Mouse (Mus musculus): Measurements from ENCODE around the gene Vsig10. TPM values are rescaled to one million over a fixed set of nuclear protein-coding genes. Genes with fewer than 3 reads are reported as not detected.
"Not testable (repeated sequence)": the region's sequence is repeated elsewhere in the genome, so short reads cannot be mapped to it uniquely, and the experiment has no call there.

Vsig10 gene
- polyA plus RNA-seq, 1 experiment from 2014 or later = 18.2 TPM

DNA sequence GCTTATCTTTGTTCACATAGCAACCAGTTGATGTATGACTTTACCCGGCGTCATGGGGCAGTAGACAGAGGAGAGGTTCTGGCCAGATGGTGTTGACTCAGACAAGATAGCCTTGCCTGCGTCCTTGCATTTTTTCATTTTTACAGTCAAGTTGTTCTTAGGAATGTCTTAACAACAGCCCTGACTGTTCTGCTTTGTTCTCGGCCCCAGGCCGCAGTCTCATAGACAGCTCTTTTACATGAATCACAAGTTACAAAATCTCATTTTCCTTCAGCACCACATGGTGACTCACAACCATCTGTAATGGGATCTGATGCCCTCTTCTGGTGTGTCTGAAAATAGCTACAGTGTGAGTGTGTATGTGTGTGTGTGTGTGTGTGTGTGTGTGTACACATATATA is 25.6 kb downstream of the Vsig10 start:
- H3K4me1 ChIP-seq (replicated peaks; ENCODE audit: control insufficient read depth, insufficient read depth, low read length); H3K27ac ChIP-seq (ENCODE audit: low read length); H3K9ac ChIP-seq (ENCODE audit: low read length); ATAC-seq (ENCODE audit: low read depth); H3K27me3 ChIP-seq (ENCODE audit: control insufficient read depth, insufficient read depth, low read depth, low read length); H3K9me3 ChIP-seq (ENCODE audit: control insufficient read depth, low read length); H3K4me2 ChIP-seq (ENCODE audit: low read depth, low read length); H3K4me3 ChIP-seq (ENCODE audit: low read length): not testable (repeated sequence)
- WGBS = 83% methylated on average over 5 of the region's 5 CpGs
- H3K36me3 ChIP-seq (ENCODE audit: control insufficient read depth, insufficient read depth, low read length) = peaks cover 12% of the 10 kb centered on the region; the same call in 1 of the 2 replicates

- no peaks in the 10 kb centered on the region for H3K27me3 ChIP-seq (ENCODE audit: control insufficient read depth, insufficient read depth, low read depth, low read length)
- H3K4me3 ChIP-seq (ENCODE audit: low read length) = no peak overlapping the region
- H3K27ac ChIP-seq (ENCODE audit: low read length) = no peak overlapping the region
- WGBS = 72% methylated on average over 5 of the region's 5 CpGs
- no peaks in the 10 kb centered on the region for H3K4me1 ChIP-seq (replicated peaks; ENCODE audit: control insufficient read depth, insufficient read depth, low read length)
- H3K4me2 ChIP-seq (ENCODE audit: low read depth, low read length) = no peak overlapping the region
- H3K9ac ChIP-seq (ENCODE audit: low read length) = no peak overlapping the region
- no peaks in the 10 kb centered on the region for H3K9me3 ChIP-seq (ENCODE audit: control insufficient read depth, low read length)
- peaks cover 7% of the 10 kb centered on the region; the same call in 1 of the 2 replicates for H3K36me3 ChIP-seq (ENCODE audit: control insufficient read depth, insufficient read depth, low read length)
- no peak for ATAC-seq (ENCODE audit: low read depth)
Observed at GRCm38 (mm10) chr5:117345432-117345976, 26.6 kb downstream of the Vsig10 start.

- Histone ChIP-seq H3K27me3 (ENCODE audit: control insufficient read depth, insufficient read depth, low read depth, low read length) (no peaks in the 10 kb centered on the region), H3K4me1 (replicated peaks; ENCODE audit: control insufficient read depth, insufficient read depth, low read length) (no peaks in the 10 kb centered on the region), H3K9me3 (ENCODE audit: control insufficient read depth, low read length) (no peaks in the 10 kb centered on the region), H3K4me2 (ENCODE audit: low read depth, low read length) (no peak overlapping the region), H3K4me3 (ENCODE audit: low read length) (no peak overlapping the region), H3K36me3 (ENCODE audit: control insufficient read depth, insufficient read depth, low read length) (peaks cover 7% of the 10 kb centered on the region; the same call in 1 of the 2 replicates), H3K9ac (ENCODE audit: low read length) (no peak overlapping the region), H3K27ac (ENCODE audit: low read length) (no peak overlapping the region)
- no peak for ATAC-seq (ENCODE audit: low read depth)
- WGBS = 54% methylated on average over 3 of the region's 3 CpGs
Observed at GRCm38 (mm10) chr5:117346281-117346680, 27.4 kb downstream of the Vsig10 start.

DNA sequence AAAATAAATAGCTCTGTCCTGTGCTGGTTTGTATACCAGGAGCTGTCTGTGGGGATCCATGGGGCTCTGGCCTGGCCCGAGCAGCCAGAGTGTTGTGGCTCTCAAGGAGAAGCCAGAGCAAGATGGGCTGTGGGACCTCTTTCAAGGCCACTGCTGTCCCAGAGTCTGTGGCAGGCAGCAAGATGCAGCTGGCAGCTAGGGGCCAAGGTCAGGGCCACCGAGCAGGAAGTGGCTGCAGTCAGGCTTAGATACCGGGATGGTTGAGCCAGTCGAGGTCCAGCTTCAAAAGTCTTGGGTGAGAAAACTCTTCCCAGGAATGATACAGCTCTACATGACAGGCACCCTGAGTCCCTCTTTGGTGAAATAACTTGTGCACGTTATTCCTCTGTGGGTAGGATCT is 28.1 kb downstream of the Vsig10 start:
- 66% methylated on average over 5 of the region's 5 CpGs for WGBS
- Histone ChIP-seq H3K9ac (ENCODE audit: low read length) (no peak overlapping the region), H3K36me3 (ENCODE audit: control insufficient read depth, insufficient read depth, low read length) (peaks cover 9% of the 10 kb centered on the region; the same call in 1 of the 2 replicates), H3K4me3 (ENCODE audit: low read length) (no peak overlapping the region), H3K9me3 (ENCODE audit: control insufficient read depth, low read length) (no peaks in the 10 kb centered on the region), H3K4me1 (replicated peaks; ENCODE audit: control insufficient read depth, insufficient read depth, low read length) (no peaks in the 10 kb centered on the region), H3K27ac (ENCODE audit: low read length) (no peak overlapping the region), H3K4me2 (ENCODE audit: low read depth, low read length) (no peak overlapping the region), H3K27me3 (ENCODE audit: control insufficient read depth, insufficient read depth, low read depth, low read length) (no peaks in the 10 kb centered on the region)
- no peak for ATAC-seq (ENCODE audit: low read depth)

DNA sequence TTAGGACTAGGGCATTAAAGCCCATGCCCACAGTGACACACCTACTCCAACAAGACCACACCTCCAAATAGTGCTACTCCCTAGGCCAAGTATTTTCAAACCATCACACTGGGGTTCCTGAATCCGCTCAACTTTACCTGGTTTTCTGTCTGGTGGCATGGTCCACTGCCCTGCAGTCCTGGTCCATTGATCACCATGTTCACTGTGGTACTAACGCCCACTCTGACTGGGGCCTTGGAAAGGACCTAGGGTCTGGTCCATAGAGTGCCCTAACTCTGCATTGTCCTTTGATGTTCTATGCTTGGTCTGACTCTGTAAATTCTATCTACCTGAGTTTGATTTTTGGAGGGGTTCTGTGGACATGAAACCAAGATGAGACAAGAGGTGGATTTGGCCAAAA is 29.0 kb downstream of the Vsig10 start:
- Histone ChIP-seq H3K36me3 (ENCODE audit: control insufficient read depth, insufficient read depth, low read length) (peaks cover 9% of the 10 kb centered on the region; the same call in 1 of the 2 replicates), H3K4me2 (ENCODE audit: low read depth, low read length) (no peak overlapping the region), H3K4me3 (ENCODE audit: low read length) (no peak overlapping the region), H3K9me3 (ENCODE audit: control insufficient read depth, low read length) (no peaks in the 10 kb centered on the region), H3K27me3 (ENCODE audit: control insufficient read depth, insufficient read depth, low read depth, low read length) (no peaks in the 10 kb centered on the region), H3K27ac (ENCODE audit: low read length) (no peak overlapping the region), H3K4me1 (replicated peaks; ENCODE audit: control insufficient read depth, insufficient read depth, low read length) (no peaks in the 10 kb centered on the region), H3K9ac (ENCODE audit: low read length) (no peak overlapping the region)
- WGBS = 95% methylated on average over 2 of the region's 2 CpGs
- ATAC-seq (ENCODE audit: low read depth) = no peak; the same call in 1 of the 2 replicates

DNA sequence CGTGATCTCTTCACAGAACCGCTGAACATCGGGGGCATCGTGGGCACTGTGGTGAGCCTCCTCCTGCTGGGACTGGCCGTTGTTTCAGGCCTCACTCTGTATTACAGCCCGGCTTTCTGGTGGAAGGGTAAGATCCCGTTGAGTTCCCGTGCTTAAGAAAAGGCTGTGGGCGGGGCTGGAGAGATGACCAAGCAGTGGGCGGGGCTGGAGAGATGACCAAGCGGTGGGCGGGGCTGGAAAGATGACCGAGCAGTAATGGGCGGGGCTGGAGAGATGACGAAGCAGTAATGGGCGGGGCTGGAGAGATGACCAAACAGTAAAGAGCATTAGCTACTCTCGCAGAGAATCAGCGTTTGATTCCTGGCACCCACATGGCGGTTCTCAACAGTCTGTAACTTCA is 29.4 kb downstream of the Vsig10 start:
- Histone ChIP-seq H3K36me3 (ENCODE audit: control insufficient read depth, insufficient read depth, low read length) (peaks cover 9% of the 10 kb centered on the region; the same call in 1 of the 2 replicates), H3K4me3 (ENCODE audit: low read length) (no peak overlapping the region), H3K9me3 (ENCODE audit: control insufficient read depth, low read length) (no peaks in the 10 kb centered on the region), H3K27ac (ENCODE audit: low read length) (no peak overlapping the region), H3K27me3 (ENCODE audit: control insufficient read depth, insufficient read depth, low read depth, low read length) (no peaks in the 10 kb centered on the region), H3K9ac (ENCODE audit: low read length) (no peak overlapping the region), H3K4me1 (replicated peaks; ENCODE audit: control insufficient read depth, insufficient read depth, low read length) (no peaks in the 10 kb centered on the region), H3K4me2 (ENCODE audit: low read depth, low read length) (no peak overlapping the region)
- peak; percentile 57; the same call in 1 of the 2 replicates for ATAC-seq (ENCODE audit: low read depth)
- WGBS = 44% methylated on average over 19 of the region's 19 CpGs

DNA sequence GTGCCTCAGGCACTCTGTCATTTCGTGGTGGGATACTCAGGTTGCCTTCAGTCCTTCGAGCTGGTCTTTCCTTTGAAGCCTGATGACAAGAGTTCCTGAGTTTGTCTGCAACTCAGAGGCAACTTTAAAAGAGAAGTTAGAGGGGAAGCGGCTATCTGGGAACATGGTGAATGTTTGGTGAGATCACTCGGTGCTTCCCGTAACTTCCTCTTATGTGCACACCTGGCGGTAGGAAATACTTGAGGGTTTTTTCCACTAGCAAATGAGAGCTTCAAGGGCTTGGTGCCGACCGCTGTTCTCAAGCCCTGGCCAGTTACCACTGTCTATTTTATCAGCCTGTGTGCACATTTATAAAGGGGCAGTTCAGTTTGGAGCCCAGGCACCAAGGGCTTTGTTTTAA is 35.2 kb downstream of the Vsig10 start:
- Histone ChIP-seq H3K9me3 (ENCODE audit: control insufficient read depth, low read length) (no peaks in the 10 kb centered on the region), H3K36me3 (ENCODE audit: control insufficient read depth, insufficient read depth, low read length) (peaks cover 3% of the 10 kb centered on the region; the same call in 1 of the 2 replicates), H3K27me3 (ENCODE audit: control insufficient read depth, insufficient read depth, low read depth, low read length) (no peaks in the 10 kb centered on the region), H3K4me3 (ENCODE audit: low read length) (no peak overlapping the region), H3K4me2 (ENCODE audit: low read depth, low read length) (no peak overlapping the region), H3K27ac (ENCODE audit: low read length) (peak overlapping the region; percentile 33; the same call in 1 of the 2 replicates), H3K4me1 (replicated peaks; ENCODE audit: control insufficient read depth, insufficient read depth, low read length) (peaks cover 22% of the 10 kb centered on the region), H3K9ac (ENCODE audit: low read length) (no peak overlapping the region)
- no peak for ATAC-seq (ENCODE audit: low read depth)
- 48% methylated on average over 8 of the region's 8 CpGs for WGBS

DNA sequence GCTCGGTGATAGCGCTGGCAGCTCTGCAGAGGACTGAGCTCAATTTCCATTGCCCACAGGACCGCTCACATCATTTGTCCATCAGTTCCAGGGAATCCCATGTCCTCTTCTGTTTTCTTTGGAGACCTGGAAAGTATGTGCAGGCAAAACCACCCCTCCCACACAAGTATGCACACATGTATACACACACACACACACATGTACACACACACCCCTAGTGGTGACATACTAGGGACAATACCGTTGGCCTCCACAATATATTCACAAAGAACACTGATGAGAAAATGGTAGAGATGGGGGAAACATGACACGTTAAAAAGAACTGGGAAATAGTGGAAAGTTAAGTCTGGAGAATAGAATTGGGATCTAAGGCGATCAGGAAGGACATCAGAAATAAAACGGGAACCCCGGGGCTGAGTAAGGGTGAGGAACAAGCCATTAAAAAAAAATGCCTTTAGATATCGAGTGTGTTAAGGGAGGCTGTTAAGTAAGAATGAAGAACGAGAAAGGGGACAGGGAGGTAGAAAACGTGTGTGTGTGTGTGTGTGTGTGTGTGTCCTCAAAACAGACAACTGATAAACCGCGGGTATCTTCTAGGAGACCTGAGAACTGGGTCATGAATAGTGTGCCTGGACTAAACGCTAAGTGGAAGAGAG is 36.9 kb downstream of the Vsig10 start:
- H3K9me3 ChIP-seq (ENCODE audit: control insufficient read depth, low read length) = no peaks in the 10 kb centered on the region
- H3K4me1 ChIP-seq (replicated peaks; ENCODE audit: control insufficient read depth, insufficient read depth, low read length) = peaks cover 39% of the 10 kb centered on the region
- H3K4me3 ChIP-seq (ENCODE audit: low read length) = peak overlapping the region; percentile 98
- H3K4me2 ChIP-seq (ENCODE audit: low read depth, low read length) = peak overlapping the region; percentile 64
- peaks cover 3% of the 10 kb centered on the region; the same call in 1 of the 2 replicates for H3K36me3 ChIP-seq (ENCODE audit: control insufficient read depth, insufficient read depth, low read length)
- peak overlapping the region; percentile 96 for H3K27ac ChIP-seq (ENCODE audit: low read length)
- ATAC-seq (ENCODE audit: low read depth) = no peak
- WGBS = 24% methylated on average over 14 of the region's 14 CpGs
- no peaks in the 10 kb centered on the region for H3K27me3 ChIP-seq (ENCODE audit: control insufficient read depth, insufficient read depth, low read depth, low read length)
- peak overlapping the region; percentile 96 for H3K9ac ChIP-seq (ENCODE audit: low read length)

DNA sequence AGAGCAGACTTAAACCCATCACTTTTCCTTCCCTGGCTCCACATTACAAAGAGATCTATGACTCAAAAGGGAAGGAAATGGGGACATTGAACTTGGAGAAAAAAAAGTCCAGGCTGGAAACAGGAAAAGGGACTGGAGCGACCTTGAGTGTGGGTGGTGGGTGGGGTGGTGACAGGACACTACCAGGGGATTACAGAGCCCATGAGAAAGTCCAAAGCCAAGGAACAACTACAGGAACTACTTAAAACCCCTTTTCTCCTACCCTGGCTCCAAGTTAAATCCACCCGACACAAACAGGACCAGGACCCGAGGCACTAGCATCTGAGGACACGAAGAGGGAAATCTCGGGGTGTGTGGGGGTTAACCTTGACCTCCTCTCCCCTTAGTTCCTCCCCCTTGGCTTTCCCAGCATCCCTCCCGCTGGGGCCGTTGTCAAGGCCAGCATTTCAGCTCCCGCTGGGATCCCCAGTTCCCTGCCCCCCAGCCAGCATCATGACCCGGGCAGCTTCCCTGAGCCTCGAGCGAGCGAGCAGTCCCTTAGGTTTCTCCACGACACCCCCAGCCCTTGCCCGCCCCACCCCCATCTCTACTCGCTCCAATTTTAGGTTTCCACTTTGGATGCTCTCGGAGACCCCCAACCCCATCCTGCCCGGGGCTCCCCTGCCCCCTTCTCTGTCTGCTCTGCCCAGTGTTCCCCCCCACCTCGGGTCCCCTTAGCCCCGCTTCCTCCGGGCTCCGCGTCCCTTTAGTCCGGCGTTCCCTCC is 37.7 kb downstream of the Vsig10 start:
- H3K9me3 ChIP-seq (ENCODE audit: control insufficient read depth, low read length) = no peaks in the 10 kb centered on the region
- peak overlapping the region; percentile 96 for H3K27ac ChIP-seq (ENCODE audit: low read length)
- peaks cover 45% of the 10 kb centered on the region for H3K4me1 ChIP-seq (replicated peaks; ENCODE audit: control insufficient read depth, insufficient read depth, low read length)
- no peaks in the 10 kb centered on the region for H3K27me3 ChIP-seq (ENCODE audit: control insufficient read depth, insufficient read depth, low read depth, low read length)
- H3K4me3 ChIP-seq (ENCODE audit: low read length) = peak overlapping the region; percentile 98
- under 1% methylated on average over 24 of the region's 24 CpGs for WGBS
- H3K9ac ChIP-seq (ENCODE audit: low read length) = peak overlapping the region; percentile 96
- H3K4me2 ChIP-seq (ENCODE audit: low read depth, low read length) = peak overlapping the region; percentile 64
- H3K36me3 ChIP-seq (ENCODE audit: control insufficient read depth, insufficient read depth, low read length) = peaks cover 2% of the 10 kb centered on the region; the same call in 1 of the 2 replicates
- peak; percentile 58 for ATAC-seq (ENCODE audit: low read depth)
